Mouse (Mus musculus): ENCODE measurements at regions not wholly inside any gene's neighbourhood (a gene's known extent, or its start where the extent isn't known, plus 50 kb on each side); places are given as distances from the start of the nearest gene placed in this dataset.

GRCm38 (mm10) chr11:52641725-52642338 is 122.6 kb upstream of the Fstl4 start:
- Histone ChIP-seq H3K9me3 (no peaks in the 10 kb centered on the region), H3K36me3 (replicated peaks) (no peaks in the 10 kb centered on the region), H3K4me3 (no peak overlapping the region), H3K9ac (no peak overlapping the region), H3K27me3 (replicated peaks) (0 out of 2 replicates have a peak, but pooled peaks cover 3% of the 10 kb centered on the region), H3K4me2 (no peak overlapping the region), H3K27ac (0 out of 2 replicates have a peak overlapping the region, but pooled peaks have one; percentile 43), H3K4me1 (peaks cover 29% of the 10 kb centered on the region)
- peak; percentile 81 for ATAC-seq (replicated peaks)
- 5% methylated on average over 14 of the region's 14 CpGs for WGBS

GRCm38 (mm10) chr11:52644081-52644768 is 120.2 kb upstream of the Fstl4 start:
- Histone ChIP-seq H3K9me3 (no peaks in the 10 kb centered on the region), H3K4me1 (peaks cover 34% of the 10 kb centered on the region), H3K4me2 (no peak overlapping the region), H3K4me3 (no peak overlapping the region), H3K27me3 (replicated peaks) (0 out of 2 replicates have a peak, but pooled peaks cover 3% of the 10 kb centered on the region), H3K36me3 (replicated peaks) (no peaks in the 10 kb centered on the region), H3K27ac (no peak overlapping the region), H3K9ac (no peak overlapping the region)
- ATAC-seq (replicated peaks), result 0 out of 2 replicates have a peak, but pooled peaks have one; percentile 34
- WGBS, result 15% methylated on average over 6 of the region's 6 CpGs

GRCm38 (mm10) chr11:52648176-52648839 is 116.1 kb upstream of the Fstl4 start:
- Histone ChIP-seq H3K4me2 (no peak overlapping the region), H3K9me3 (no peaks in the 10 kb centered on the region), H3K27ac (no peak overlapping the region), H3K36me3 (replicated peaks) (no peaks in the 10 kb centered on the region), H3K27me3 (replicated peaks) (no peaks in the 10 kb centered on the region), H3K4me1 (peaks cover 17% of the 10 kb centered on the region), H3K4me3 (no peak overlapping the region), H3K9ac (no peak overlapping the region)
- no peak for ATAC-seq (replicated peaks)
- 37% methylated on average over 15 of the region's 15 CpGs for WGBS

GRCm38 (mm10) chr11:52648849-52649400 is 115.5 kb upstream of the Fstl4 start:
- ATAC-seq (replicated peaks), result no peak
- no peak overlapping the region for H3K4me3 ChIP-seq
- no peaks in the 10 kb centered on the region for H3K36me3 ChIP-seq (replicated peaks)
- H3K27ac ChIP-seq, result no peak overlapping the region
- peaks cover 14% of the 10 kb centered on the region for H3K4me1 ChIP-seq
- H3K9ac ChIP-seq, result no peak overlapping the region
- H3K9me3 ChIP-seq, result no peaks in the 10 kb centered on the region
- H3K27me3 ChIP-seq (replicated peaks), result no peaks in the 10 kb centered on the region
- 77% methylated on average over 8 of the region's 8 CpGs for WGBS
- H3K4me2 ChIP-seq, result no peak overlapping the region

GRCm38 (mm10) chr11:52654640-52655039 is 109.8 kb upstream of the Fstl4 start:
- Histone ChIP-seq H3K9ac (no peak overlapping the region), H3K36me3 (replicated peaks) (no peaks in the 10 kb centered on the region), H3K27ac (no peak overlapping the region), H3K4me1 (no peaks in the 10 kb centered on the region), H3K4me3 (no peak overlapping the region), H3K9me3 (no peaks in the 10 kb centered on the region), H3K27me3 (replicated peaks) (no peaks in the 10 kb centered on the region), H3K4me2 (no peak overlapping the region)
- 81% methylated on average over 7 of the region's 7 CpGs for WGBS
- ATAC-seq (replicated peaks), result no peak

GRCm38 (mm10) chr11:52655720-52656474 is 108.5 kb upstream of the Fstl4 start:
- no peaks in the 10 kb centered on the region for H3K27me3 ChIP-seq (replicated peaks)
- H3K4me3 ChIP-seq, result no peak overlapping the region
- ATAC-seq (replicated peaks), result no peak
- 79% methylated on average over 2 of the region's 2 CpGs for WGBS
- H3K27ac ChIP-seq, result no peak overlapping the region
- H3K9me3 ChIP-seq, result no peaks in the 10 kb centered on the region
- no peaks in the 10 kb centered on the region for H3K36me3 ChIP-seq (replicated peaks)
- H3K4me1 ChIP-seq, result peaks cover 1% of the 10 kb centered on the region; the same call in 1 of the 2 replicates
- no peak overlapping the region for H3K9ac ChIP-seq
- no peak overlapping the region for H3K4me2 ChIP-seq

- Histone ChIP-seq H3K4me1 (peaks cover 10% of the 10 kb centered on the region; the same call in 1 of the 2 replicates), H3K9ac (no peak overlapping the region), H3K9me3 (no peaks in the 10 kb centered on the region), H3K4me3 (no peak overlapping the region), H3K27me3 (replicated peaks) (no peaks in the 10 kb centered on the region), H3K36me3 (replicated peaks) (no peaks in the 10 kb centered on the region), H3K4me2 (no peak overlapping the region; the same call in 1 of the 2 replicates), H3K27ac (0 out of 2 replicates have a peak overlapping the region, but pooled peaks have one; percentile 2)
- peak; percentile 45; the same call in 1 of the 2 replicates for ATAC-seq (replicated peaks)
- WGBS, result 45% methylated on average over 12 of the region's 12 CpGs
Observed at GRCm38 (mm10) chr11:52661234-52661633, 103.2 kb upstream of the Fstl4 start.

GRCm38 (mm10) chr11:52661894-52662593 is 102.4 kb upstream of the Fstl4 start:
- Histone ChIP-seq H3K4me2 (no peak overlapping the region), H3K9ac (no peak overlapping the region), H3K27ac (no peak overlapping the region), H3K4me3 (no peak overlapping the region), H3K36me3 (replicated peaks) (no peaks in the 10 kb centered on the region), H3K27me3 (replicated peaks) (no peaks in the 10 kb centered on the region), H3K4me1 (peaks cover 10% of the 10 kb centered on the region; the same call in 1 of the 2 replicates), H3K9me3 (no peaks in the 10 kb centered on the region)
- ATAC-seq (replicated peaks), result no peak
- WGBS, result 73% methylated on average over 15 of the region's 15 CpGs

- peaks cover 10% of the 10 kb centered on the region; the same call in 1 of the 2 replicates for H3K4me1 ChIP-seq
- H3K4me3 ChIP-seq, result no peak overlapping the region
- H3K27me3 ChIP-seq (replicated peaks), result no peaks in the 10 kb centered on the region
- no peak for ATAC-seq (replicated peaks)
- H3K36me3 ChIP-seq (replicated peaks), result no peaks in the 10 kb centered on the region
- 71% methylated on average over 1 of the region's 1 CpGs for WGBS
- no peak overlapping the region for H3K9ac ChIP-seq
- no peak overlapping the region for H3K4me2 ChIP-seq
- H3K27ac ChIP-seq, result no peak overlapping the region
- no peaks in the 10 kb centered on the region for H3K9me3 ChIP-seq
Observed at GRCm38 (mm10) chr11:52665343-52665742, 99.1 kb upstream of the Fstl4 start.

GRCm38 (mm10) chr11:52675022-52675421 is 89.4 kb upstream of the Fstl4 start:
- Histone ChIP-seq H3K9me3 (no peaks in the 10 kb centered on the region), H3K4me1 (no peaks in the 10 kb centered on the region), H3K9ac (no peak overlapping the region), H3K27ac (no peak overlapping the region), H3K4me3 (no peak overlapping the region), H3K27me3 (replicated peaks) (no peaks in the 10 kb centered on the region), H3K4me2 (no peak overlapping the region), H3K36me3 (replicated peaks) (no peaks in the 10 kb centered on the region)
- no peak for ATAC-seq (replicated peaks)
- 83% methylated on average over 6 of the region's 6 CpGs for WGBS

- 65% methylated on average over 4 of the region's 4 CpGs for WGBS
- Histone ChIP-seq H3K27ac (no peak overlapping the region), H3K9me3 (no peaks in the 10 kb centered on the region), H3K9ac (no peak overlapping the region), H3K4me3 (no peak overlapping the region), H3K4me2 (no peak overlapping the region), H3K36me3 (replicated peaks) (no peaks in the 10 kb centered on the region), H3K27me3 (replicated peaks) (no peaks in the 10 kb centered on the region), H3K4me1 (no peaks in the 10 kb centered on the region)
- ATAC-seq (replicated peaks), result no peak
Observed at GRCm38 (mm10) chr11:52678259-52678658, 86.2 kb upstream of the Fstl4 start.
